Mouse (Mus musculus) olfactory bulb, adult 2 months (tissue): Measurements from ENCODE around the gene Galnt17.

ENCODE experiments used
- CTCF ChIP-seq: fragments of 200-500 bp; IDR thresholded peaks from 2 replicates; pipeline ENCODE4 v1.5.1; 2012; ENCODE audit warnings: low read depth, mild to moderate bottlenecking, low read length, moderate library complexity; ENCODE audit not compliant: insufficient read depth
- POLR2A ChIP-seq: fragments of 200-500 bp; IDR thresholded peaks from 2 replicates; pipeline ENCODE4 v1.6.1; 2012; ENCODE audit warnings: mild to moderate bottlenecking, low read depth, low read length, moderate library complexity; ENCODE audit not compliant: insufficient read depth

GRCm38 (mm10) chr5:130848562-130848961 is 459.7 kb downstream of the Galnt17 start:
- no peak for TF ChIP-seq POLR2A
- TF ChIP-seq CTCF, result no peak
